Mouse (Mus musculus) spleen, adult 2 months (tissue): ENCODE measurements around the gene Snx29.

Source experiments
- CTCF ChIP-seq: fragments of 200-500 bp; IDR thresholded peaks from 2 replicates; pipeline ENCODE4 v1.5.1; 2011; ENCODE audit warnings: mild to moderate bottlenecking, inconsistent platforms; ENCODE audit not compliant: insufficient read depth, insufficient read length, insufficient replicate concordance; ENCODE audit errors: extremely low read depth
- POLR2A ChIP-seq: fragments of 200-500 bp; IDR thresholded peaks from 2 replicates; pipeline ENCODE4 v1.6.1; 2011; ENCODE audit warnings: low read depth, low read length, inconsistent platforms

- TF ChIP-seq CTCF (no peak), POLR2A (no peak)
These were observed 299.0 kb downstream of the Snx29 start for GRCm38 (mm10) chr16:11621664-11622063.
